Mouse (Mus musculus) brain, adult 2 months (tissue): ENCODE measurements at regions not wholly inside any gene's neighbourhood (a gene's known extent, or its start where the extent isn't known, plus 50 kb on each side); places are given as distances from the start of the nearest gene placed in this dataset.
A peak's percentile ranks its signal among the peaks of the same experiment; 100 is the strongest.
"Not testable (repeated sequence)": the region's sequence is repeated elsewhere in the genome, so short reads cannot be mapped to it uniquely, and the experiment has no call there.

Experiments
- DNase-seq: peaks from one replicate; pipeline ENCODE4 v3.0.0; 2011; ENCODE audit warnings: low read depth, low spot score

DNA sequence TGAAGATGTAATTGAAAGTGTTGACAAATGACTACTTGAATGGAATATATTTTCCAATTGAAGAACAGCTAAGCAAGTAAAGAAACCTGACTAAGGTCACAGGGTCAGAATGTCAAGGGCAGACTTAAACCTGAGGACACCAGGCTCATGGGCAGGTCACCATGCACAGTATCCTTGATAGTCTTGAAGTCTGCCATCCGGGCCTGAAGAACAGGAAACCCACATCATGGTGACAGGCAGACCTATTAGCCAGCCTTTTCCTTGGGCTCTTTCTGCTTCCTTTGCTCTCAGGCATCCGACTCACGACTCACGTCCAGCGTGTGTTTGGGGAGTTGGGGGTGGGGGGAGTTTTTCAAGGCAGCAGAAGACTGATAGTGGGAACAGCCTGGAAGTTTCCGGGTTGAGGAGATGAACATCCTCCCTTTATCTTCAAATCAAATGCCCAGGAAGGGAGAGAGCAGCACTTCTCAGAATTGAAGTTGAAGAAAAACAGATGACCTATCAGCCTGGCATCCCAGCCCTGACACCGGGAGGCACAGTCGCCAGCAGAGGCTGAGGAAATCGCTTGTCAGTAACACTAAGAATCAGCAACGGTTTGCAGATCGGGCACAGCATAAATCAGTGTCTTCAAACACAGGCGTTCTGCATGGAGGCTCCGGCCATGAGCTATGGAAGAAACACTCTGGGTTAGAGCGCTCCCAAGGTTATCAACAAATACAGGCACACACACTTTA is 163.5 kb downstream of the Opa1 start:
- no peak for DNase-seq

DNA sequence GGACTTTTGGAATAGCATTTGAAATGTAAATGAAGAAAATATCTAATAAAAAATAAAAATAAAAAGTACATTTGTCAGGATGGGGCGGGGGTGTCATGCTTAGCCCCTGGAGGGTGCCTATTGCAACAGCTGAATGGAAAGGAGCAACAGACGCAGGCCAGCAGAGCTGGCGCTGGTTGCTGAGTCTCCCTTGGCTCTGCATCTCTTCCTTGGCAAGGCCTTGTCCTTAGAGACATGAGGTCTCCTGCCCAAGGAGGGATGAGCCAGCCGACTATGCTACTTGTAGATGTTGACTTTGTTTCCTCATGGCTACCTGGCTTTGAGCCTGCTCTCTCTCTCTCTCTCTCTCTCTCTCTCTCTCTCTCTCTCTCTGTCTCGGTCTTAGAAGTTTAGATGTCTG is 166.4 kb downstream of the Opa1 start:
- no peak for DNase-seq

DNA sequence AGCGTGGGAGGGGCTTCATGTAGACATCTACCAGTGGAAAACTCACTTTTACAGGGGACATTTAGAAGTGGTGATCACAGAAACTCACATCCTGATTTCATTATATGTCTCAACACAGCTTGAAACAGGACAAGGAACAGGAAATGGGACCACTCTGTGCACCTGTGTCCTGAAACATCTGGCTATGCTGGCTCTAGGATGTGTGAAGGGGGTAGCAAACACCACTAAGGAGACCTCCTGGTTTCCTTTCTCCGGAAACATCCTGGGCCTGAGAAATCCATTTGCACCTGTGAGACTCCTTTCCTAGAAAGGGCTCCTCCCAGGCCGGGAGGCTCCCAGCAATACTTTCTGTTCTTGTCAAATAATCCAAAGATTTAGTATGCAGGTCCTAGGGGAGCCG is 167.1 kb downstream of the Opa1 start:
- no peak for DNase-seq

DNA sequence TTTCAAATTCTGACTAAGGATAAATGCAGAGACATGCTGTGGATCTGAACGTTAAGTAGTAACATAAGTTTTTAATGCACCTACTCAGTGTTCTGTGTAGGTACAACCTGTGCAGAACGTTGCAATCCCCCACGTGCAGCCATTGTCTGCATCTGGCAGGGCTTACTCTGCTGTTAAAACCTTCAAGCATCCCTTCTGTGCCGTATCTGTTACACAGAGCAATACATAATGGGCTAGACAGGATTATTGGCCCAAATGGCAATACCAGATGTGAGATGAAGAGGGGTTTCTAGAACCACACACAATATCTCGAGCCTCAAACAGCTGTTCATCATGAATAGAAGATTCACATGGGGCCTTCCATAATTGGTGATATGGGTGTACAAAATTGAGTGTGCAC is 170.0 kb downstream of the Opa1 start:
- no peak for DNase-seq

DNA sequence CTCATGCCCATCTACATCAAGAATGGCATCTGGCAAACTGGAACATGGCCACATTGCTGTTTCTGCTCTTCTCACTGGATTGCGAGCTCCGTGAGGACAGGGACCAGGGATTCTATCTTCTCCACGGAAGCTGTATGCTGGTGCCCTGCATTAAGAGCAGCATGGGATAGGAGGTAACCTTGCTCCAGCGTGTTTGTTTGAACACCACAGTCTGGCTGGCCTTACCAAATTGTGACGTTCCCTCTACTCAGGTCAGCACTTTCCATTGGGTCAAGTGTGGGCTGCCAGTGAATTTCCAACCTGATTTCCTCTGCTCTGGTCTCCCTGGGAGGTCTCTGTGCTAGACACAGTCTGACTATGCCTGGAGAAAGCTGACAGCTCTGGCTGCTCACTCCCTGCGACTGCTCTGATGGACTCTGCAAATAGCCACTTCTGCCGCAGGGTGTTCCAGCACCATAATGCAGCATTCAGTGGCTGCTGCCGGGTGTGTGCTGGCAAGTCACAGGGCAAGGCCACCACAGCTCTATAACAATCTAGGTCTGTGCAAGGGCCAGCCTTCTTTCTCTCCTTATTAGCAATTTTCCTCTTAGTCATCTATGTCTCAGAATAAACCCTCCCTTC is 175.6 kb downstream of the Opa1 start:
- peak; percentile 62 for DNase-seq

DNA sequence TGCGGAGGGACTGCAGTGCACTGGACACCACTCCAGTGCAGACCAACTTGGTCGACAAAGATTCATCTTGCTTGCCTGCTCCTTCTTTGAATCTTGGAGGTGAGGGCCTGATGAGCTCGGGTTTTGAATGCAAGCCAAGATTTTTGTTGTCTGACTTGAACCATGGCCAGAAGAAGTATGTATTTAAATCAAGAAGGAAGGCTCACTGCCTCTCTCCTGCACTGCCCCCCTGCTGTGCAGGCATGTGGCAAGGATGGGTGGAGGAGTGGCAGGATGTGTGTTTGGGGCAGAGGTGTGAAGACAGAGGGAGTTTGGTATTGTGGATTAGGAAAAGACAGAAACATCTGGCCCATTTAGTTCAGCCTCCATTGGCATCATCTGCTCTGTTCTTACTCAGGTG is 179.1 kb downstream of the Opa1 start:
- DNase-seq, result peak; percentile 43

DNA sequence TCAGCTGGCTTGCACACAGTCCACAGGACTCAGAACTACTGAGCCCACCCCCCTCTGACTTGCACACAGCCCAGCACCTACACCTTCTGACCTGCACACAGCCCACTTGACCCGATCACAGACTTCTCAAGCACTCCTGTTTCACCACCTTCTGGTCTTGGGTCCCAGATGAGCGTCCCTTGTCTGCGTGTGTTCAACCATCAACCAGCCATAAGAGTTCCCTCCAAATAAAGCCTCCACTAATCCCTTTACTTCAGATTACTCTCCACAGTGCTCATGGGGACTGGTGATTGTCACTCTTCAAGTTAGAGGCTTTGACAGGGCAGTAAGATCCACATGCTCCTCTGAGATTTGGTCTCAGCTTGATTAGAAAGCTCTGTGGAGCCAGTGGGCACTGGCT is 180.3 kb downstream of the Opa1 start:
- DNase-seq, result no peak

DNA sequence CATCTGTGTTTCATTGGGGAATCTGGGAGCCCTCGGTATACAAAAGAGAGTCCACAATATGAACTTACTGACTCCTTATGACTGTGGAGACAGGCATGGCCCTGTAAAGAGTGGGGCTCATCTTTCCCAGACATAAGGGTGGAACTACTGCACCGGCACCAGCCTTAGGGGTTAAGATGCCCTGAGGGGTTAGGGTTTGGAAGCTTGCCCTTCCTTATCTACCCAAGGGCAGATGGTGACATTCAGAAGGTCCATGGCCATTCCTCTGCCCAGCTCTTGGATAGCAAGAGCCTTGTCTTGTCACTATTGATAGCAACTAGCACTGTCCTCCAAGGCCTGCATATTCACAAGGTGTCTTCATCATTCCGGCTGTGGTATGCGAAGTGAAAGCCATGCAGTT is 181.5 kb downstream of the Opa1 start:
- no peak for DNase-seq

DNA sequence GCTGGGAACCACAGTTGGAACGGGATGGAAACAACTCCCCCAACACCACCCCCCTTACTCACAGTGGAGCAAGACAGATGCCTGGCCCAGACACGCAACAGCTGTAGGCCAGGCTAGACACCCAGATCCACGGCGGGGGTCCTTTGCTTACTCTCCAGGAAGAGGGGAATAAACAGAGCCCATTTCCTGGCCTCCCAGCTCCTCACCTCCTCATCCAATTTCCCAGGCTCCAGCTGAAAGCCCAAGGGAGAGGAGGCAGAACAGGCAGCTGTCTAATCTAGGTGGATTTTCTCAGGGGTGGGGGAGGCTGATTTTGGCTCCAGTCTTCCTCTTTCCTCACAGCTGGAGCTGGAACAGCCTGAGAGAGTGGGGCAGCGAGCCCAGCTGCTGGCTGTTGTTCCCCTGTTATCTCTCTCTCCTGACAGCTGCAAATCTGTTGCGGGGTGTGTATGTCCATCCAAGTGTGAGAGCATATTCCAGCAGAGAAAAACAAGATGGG is 182.7 kb downstream of the Opa1 start:
- DNase-seq, result peak; percentile 38

DNA sequence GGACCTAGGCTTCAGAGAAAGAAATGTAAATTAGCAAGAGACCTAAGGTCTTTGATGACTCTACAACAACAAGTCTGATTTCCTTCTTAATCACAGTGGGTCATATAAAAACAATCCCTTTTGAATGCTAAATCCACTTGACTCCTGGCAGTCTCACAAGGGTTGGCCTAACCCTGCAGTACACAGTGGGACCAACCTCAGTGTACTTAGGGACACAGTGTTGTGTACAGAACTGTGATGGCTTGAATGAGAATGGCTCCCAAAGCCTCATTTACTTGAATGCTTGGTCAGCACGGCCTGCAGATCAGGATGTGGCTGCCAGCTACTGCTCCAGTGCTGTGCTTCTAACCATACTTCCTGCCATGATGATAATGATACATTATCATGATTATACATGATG is 185.2 kb downstream of the Opa1 start:
- no peak for DNase-seq

DNA sequence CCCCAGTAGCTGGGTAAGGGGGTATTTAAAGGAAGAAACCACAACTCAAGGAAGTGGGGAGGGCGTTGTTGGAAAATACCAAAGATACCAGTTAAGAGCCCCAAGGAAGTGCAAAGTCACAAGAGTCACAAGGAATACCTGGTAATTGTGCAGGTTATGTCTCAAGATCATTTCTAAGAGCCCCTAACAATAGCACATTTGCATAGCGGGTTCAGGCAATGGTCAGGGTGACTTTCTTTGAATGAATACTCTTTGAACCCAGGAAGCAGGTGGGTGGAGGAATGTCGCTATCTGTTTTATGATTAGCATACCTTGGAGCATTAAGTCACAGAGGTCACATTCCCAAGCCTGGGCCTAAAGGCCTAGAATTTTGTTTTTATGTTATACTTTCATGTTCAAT is 186.7 kb downstream of the Opa1 start:
- DNase-seq, result not testable (repeated sequence)

DNA sequence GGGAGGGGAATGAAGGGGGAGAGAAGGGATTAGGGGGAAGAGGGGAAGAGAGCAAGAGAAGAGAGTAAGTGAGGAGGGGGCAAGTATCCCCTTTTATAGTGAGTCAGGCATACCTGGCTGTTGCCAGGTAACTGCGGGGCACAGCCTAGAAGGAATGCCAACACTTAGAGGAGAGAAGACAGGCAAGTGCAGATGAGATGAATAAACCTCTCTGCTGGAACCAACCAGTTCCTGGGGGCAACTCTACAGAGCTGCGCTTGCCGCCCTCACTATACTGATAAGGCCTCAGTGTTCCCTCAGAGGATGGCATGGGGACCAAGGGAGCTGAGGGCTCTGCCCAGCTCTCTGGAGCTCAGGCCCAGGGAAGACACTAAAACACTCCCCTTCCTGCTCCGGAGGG is 192.2 kb downstream of the Opa1 start:
- DNase-seq, result no peak

DNA sequence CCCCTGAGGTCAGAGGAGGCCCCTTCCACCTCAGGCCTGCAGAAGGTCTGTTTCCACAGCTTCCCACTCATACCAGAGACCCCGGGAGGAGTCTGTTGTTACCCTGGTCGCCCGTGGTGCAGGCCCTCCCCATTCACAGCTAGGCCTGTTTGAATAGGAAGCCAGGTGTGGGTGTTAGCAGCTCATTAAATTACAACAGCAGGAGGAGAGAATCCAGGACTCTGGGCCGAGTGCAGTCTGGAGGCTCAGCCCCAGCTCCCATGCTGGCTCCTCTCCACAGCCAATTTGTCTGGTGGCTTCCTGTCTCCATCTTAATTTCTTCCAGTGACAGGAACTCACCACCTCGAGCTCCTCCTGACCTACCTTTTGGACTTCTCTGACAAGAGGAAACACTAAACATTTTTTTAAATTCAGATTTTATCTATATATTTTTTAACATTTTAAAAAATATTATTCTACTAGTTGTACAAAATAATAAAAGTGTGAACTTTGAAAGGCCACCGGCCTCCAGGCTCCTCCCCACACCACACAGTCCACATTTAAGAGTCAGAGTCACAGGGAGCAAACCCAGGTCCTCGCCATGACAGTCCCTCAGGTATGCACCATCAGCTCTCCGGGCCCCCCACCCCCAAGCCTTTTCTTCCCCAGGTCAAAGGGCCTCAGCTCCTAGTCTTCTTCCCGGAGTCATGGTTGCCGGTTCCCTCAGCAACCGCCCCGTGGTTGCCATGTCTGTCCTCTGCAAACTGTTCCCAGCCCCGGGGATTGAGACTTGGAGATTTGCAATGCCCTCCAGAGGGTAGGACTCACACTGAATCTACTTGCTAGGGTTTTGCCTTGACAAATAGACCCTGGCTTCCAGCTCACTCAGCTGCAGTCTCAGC is 192.8 kb downstream of the Opa1 start:
- peak; percentile 61 for DNase-seq

DNA sequence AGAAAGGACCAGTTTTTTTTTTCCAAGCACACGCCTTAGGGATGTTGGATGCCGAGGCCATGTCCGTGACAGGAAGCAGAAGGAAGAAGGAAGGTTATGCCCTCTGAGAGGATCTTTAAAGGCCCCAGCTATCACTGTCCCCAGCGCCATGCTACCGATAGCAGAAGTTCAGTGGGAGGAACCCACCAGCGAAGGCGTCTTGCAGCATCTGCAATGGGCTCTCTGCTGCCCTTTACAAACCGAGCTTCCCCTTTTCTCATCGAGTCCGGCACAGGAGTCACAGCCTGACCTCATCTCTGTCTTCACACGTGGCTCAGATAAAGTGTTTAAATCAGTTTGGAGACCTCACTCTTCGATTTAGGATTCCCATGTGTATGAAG is 193.5 kb downstream of the Opa1 start:
- no peak for DNase-seq

DNA sequence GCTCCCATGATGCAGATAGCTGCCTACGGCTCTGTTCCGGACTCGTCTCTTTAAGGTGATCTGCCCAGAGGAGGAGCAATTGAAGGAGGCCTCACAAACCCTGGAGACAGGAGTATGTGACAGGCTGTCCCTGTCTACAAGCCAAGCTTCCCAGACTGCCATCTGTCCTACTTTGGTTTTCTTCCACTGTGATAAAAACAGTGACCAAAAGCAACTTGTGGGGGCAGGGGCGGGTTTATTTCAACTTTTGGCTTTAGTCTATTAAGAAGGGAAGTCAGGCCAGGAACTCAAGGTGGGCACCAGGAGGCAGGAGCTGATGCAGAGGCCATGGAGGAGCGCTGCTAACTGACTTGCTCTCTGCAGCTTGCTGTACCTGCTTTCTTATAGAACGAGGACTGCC is 193.9 kb downstream of the Opa1 start:
- peak; percentile 85 for DNase-seq

DNA sequence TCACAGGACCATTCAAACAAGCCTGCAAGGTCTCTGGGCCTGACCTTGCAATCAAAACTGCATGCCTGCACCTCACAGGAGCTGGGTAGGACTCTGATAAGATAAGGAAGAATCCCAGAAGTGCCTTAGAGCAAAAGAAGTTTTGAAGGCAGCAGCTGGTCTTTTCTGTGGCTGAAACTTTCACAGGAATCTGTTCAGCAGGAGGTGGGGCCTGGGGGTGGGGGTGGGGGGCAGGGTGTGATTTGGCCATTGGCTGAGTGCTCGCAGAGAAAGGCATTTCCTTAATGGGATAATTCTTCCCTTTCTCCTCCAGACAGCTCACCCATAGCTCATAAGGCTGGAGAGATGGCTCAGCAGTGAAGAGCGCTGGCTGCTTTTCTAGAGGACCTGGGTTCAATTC is 195.8 kb downstream of the Opa1 start:
- no peak for DNase-seq

DNA sequence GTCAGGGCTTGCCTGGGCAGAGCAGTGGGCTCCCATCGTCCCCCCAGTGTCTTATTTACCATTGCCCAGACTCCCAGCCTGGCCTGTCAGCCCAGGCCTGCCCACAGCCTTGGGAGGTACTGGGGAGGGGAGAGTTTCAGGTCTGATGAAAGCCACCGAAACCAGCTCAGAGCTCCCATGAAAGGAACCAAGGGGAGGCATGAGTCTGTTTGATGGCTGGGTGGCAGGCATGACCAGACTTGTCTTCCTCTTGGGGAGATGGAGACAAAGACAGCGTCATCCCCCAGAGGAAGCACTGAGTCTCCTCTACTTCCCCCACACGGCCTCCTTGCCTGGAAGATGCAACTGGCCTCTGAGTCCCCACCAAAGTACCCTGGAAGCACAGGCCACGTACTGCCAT is 196.7 kb downstream of the Opa1 start:
- no peak for DNase-seq

DNA sequence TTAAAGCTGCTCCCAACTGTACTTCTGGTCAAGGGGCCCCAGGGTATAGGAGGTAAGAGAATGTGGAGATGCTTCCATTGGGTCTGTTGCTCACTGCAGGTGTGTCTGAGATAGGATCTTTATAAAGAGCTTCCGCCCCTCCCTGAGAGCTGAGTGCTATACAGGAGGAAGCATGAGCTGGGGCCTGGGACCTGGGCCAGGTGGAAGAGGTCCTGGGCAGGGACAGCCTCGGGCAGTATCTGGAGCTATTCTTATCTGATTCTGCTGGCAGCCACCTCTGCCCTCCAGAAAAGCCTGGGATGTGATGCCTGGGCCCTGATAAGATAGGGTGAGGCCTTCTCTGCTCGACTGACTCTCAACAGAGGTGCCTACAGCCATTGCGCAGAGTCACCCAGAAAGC is 203.3 kb downstream of the Opa1 start:
- DNase-seq, result no peak

DNA sequence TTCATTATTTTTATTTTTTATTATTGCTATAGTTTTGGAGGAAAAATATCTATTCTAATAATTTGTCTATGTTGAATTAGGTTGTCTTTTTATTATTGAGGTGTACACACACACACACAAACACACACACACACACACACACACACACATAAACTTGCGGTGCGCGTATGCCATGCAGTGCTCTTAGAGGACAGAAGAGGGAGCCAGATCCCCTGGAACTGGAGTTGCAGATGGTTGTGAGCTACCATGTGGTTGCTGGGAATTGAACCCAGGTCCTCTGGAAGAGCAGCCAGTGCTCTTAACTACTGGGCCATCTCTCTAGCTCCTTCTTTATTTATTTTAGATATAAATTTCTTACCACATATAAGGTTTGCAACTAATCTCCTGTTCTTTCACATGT is 206.0 kb downstream of the Opa1 start:
- DNase-seq, result no peak

DNA sequence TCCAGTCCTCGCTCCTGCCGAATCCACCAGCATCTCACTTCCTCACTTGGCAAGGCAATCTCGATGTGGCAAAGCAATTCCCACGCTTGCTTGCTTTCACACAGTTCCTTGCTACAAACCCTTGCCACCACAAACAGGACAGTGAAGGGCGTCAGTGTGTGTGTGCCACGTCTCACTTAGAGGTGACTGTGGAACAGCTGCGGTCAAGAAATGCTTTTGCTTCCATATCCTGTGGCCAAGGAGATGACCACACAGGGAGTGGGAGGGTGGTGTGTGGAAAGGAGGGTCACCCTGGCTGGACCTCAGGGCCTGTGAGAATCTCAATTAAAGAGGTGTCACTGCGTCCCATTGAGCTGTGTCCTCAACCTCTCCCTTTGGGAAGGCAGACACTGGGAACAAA is 207.4 kb downstream of the Opa1 start:
- no peak for DNase-seq

DNA sequence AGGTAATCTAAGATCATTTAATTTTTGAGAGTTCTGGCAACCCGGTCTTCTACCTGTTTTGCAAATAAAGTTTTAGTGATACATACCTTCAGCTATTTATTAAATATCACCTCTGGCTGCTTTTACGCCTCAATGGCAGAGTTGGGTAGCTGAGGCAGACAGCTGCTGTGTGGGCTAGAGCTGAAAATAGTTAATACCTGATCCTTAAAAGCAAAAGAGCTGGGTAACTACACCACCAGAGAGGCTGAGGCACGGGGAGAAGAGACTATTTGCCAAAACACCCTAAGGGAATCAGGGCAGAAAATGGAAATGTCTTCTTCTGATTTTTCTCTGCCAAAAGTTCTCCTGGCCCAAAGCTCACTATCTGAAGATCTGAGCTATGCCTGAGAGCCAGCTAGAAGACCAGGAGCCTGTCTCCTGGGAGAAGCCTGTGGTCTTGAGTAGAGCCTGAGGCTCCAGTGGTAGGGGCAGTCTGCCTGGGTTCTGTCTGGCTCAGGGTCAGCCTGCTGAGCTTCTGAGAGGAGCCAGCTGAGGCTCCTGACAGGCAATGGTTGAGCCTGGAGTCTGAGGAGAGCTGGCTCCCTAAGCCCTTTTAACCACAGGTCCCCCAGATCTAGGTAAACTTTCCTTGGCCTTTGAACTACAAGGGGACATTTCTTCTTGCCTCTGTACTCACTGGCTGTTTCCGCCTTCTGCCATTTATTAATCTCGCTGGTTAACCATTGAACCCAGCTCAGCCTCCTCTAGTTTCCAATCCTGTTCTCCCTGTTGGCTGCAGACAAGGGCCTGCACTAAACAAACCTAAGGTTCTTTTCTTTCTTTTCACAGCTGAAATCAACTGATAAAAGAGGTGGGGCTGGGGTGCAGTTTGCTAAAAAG is 208.7 kb downstream of the Opa1 start:
- no peak for DNase-seq

DNA sequence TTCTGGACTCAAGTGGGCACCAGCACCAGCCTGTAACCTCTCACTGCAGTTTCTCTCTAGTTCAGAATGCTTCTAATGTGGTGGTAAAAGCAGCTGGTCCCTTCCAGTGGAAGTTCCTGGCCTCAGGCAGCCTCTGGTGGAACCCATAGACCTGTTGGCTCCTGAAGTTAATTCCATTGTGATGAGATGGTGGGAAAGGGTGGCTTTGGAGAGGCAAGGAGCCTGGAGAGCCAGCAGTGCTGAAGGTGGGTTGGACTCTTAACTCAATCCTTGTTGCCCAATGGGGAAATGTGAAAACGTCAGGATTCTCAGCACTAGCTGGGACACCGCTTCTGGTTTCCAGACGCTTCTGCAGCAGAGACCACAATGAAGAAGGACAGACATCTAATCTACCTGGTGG is 210.9 kb downstream of the Opa1 start:
- DNase-seq, result no peak
